Mouse (Mus musculus): ENCODE measurements around the gene B2m. TPM values are rescaled to one million over a fixed set of nuclear protein-coding genes. Genes with fewer than 3 reads are reported as not detected.

The B2m gene
- polyA plus RNA-seq, 1 experiment from 2014 or later, result 202 TPM

- Histone ChIP-seq H3K9ac (ENCODE audit: low read depth, low read length) (no peak overlapping the region), H3K27me3 (ENCODE audit: control insufficient read depth, insufficient read depth, low read length) (no peaks in the 10 kb centered on the region), H3K9me3 (ENCODE audit: control insufficient read depth, low read length) (no peaks in the 10 kb centered on the region), H3K4me1 (ENCODE audit: control insufficient read depth, insufficient read depth, low read length) (no peaks in the 10 kb centered on the region), H3K27ac (ENCODE audit: low read depth, low read length) (no peak overlapping the region), H3K36me3 (ENCODE audit: control insufficient read depth, insufficient read depth, low read length) (peaks cover 10% of the 10 kb centered on the region; the same call in 1 of the 2 replicates), H3K4me2 (replicated peaks; ENCODE audit: low read depth, low read length) (no peak overlapping the region), H3K4me3 (ENCODE audit: low read length) (no peak overlapping the region)
- WGBS, result 86% methylated on average over 4 of the region's 4 CpGs
- no peak for ATAC-seq (ENCODE audit: low FRiP score, low TSS enrichment)
Observed at GRCm38 (mm10) chr2:122156051-122156700, 8.7 kb downstream of the B2m start.

GRCm38 (mm10) chr2:122157561-122157960, 10.1 kb downstream of the B2m start:
- Histone ChIP-seq H3K9me3 (ENCODE audit: control insufficient read depth, low read length) (no peaks in the 10 kb centered on the region), H3K4me3 (ENCODE audit: low read length) (no peak overlapping the region), H3K27me3 (ENCODE audit: control insufficient read depth, insufficient read depth, low read length) (no peaks in the 10 kb centered on the region), H3K27ac (ENCODE audit: low read depth, low read length) (no peak overlapping the region), H3K36me3 (ENCODE audit: control insufficient read depth, insufficient read depth, low read length) (no peaks in the 10 kb centered on the region; the same call in 1 of the 2 replicates), H3K9ac (ENCODE audit: low read depth, low read length) (no peak overlapping the region), H3K4me2 (replicated peaks; ENCODE audit: low read depth, low read length) (no peak overlapping the region), H3K4me1 (ENCODE audit: control insufficient read depth, insufficient read depth, low read length) (no peaks in the 10 kb centered on the region)
- ATAC-seq (ENCODE audit: low FRiP score, low TSS enrichment), result no peak

GRCm38 (mm10) chr2:122158362-122158802, 10.9 kb downstream of the B2m start:
- Histone ChIP-seq H3K4me2 (replicated peaks; ENCODE audit: low read depth, low read length) (no peak overlapping the region), H3K4me1 (ENCODE audit: control insufficient read depth, insufficient read depth, low read length) (no peaks in the 10 kb centered on the region), H3K27ac (ENCODE audit: low read depth, low read length) (no peak overlapping the region), H3K9me3 (ENCODE audit: control insufficient read depth, low read length) (no peaks in the 10 kb centered on the region), H3K4me3 (ENCODE audit: low read length) (no peak overlapping the region), H3K9ac (ENCODE audit: low read depth, low read length) (no peak overlapping the region), H3K36me3 (ENCODE audit: control insufficient read depth, insufficient read depth, low read length) (no peaks in the 10 kb centered on the region; the same call in 1 of the 2 replicates), H3K27me3 (ENCODE audit: control insufficient read depth, insufficient read depth, low read length) (no peaks in the 10 kb centered on the region)
- WGBS, result 74% methylated on average over 6 of the region's 6 CpGs
- no peak for ATAC-seq (ENCODE audit: low FRiP score, low TSS enrichment)

- Histone ChIP-seq H3K9me3 (ENCODE audit: control insufficient read depth, low read length) (no peaks in the 10 kb centered on the region), H3K9ac (ENCODE audit: low read depth, low read length) (no peak overlapping the region), H3K4me1 (ENCODE audit: control insufficient read depth, insufficient read depth, low read length) (no peaks in the 10 kb centered on the region), H3K36me3 (ENCODE audit: control insufficient read depth, insufficient read depth, low read length) (no peaks in the 10 kb centered on the region), H3K27ac (ENCODE audit: low read depth, low read length) (no peak overlapping the region), H3K4me3 (ENCODE audit: low read length) (no peak overlapping the region), H3K4me2 (replicated peaks; ENCODE audit: low read depth, low read length) (no peak overlapping the region), H3K27me3 (ENCODE audit: control insufficient read depth, insufficient read depth, low read length) (no peaks in the 10 kb centered on the region)
- no peak for ATAC-seq (ENCODE audit: low FRiP score, low TSS enrichment)
- WGBS, result 72% methylated on average over 6 of the region's 6 CpGs
Observed at GRCm38 (mm10) chr2:122159667-122160066, 12.2 kb downstream of the B2m start.

GRCm38 (mm10) chr2:122160680-122161079, 13.2 kb downstream of the B2m start, which contains the start of gene Trim69:
TSS of gene Trim69 (plus strand) at chr2:122160700.
- H3K9me3 ChIP-seq (ENCODE audit: control insufficient read depth, low read length), result no peaks in the 10 kb centered on the region
- no peaks in the 10 kb centered on the region for H3K27me3 ChIP-seq (ENCODE audit: control insufficient read depth, insufficient read depth, low read length)
- no peak within 1 kb of the TSS for H3K9ac ChIP-seq (ENCODE audit: low read depth, low read length)
- ATAC-seq (ENCODE audit: low FRiP score, low TSS enrichment), result 0 out of 2 replicates have a peak, but pooled peaks have one; percentile 53
- WGBS, result 56% methylated on average over 2 of the region's 2 CpGs
- no peaks in the 10 kb centered on the region for H3K36me3 ChIP-seq (ENCODE audit: control insufficient read depth, insufficient read depth, low read length)
- no peaks in the 10 kb centered on the region for H3K4me1 ChIP-seq (ENCODE audit: control insufficient read depth, insufficient read depth, low read length)
- H3K4me2 ChIP-seq (replicated peaks; ENCODE audit: low read depth, low read length), result no peak within 1 kb of the TSS
- no peak within 1 kb of the TSS for H3K27ac ChIP-seq (ENCODE audit: low read depth, low read length)
- no peak within 1 kb of the TSS for H3K4me3 ChIP-seq (ENCODE audit: low read length)

GRCm38 (mm10) chr2:122161542-122161941, 14.1 kb downstream of the B2m start:
- no peaks in the 10 kb centered on the region for H3K27me3 ChIP-seq (ENCODE audit: control insufficient read depth, insufficient read depth, low read length)
- H3K4me1 ChIP-seq (ENCODE audit: control insufficient read depth, insufficient read depth, low read length), result no peaks in the 10 kb centered on the region
- ATAC-seq (ENCODE audit: low FRiP score, low TSS enrichment), result peak; percentile 64; the same call in 1 of the 2 replicates
- WGBS, result 38% methylated on average over 4 of the region's 4 CpGs
- H3K36me3 ChIP-seq (ENCODE audit: control insufficient read depth, insufficient read depth, low read length), result no peaks in the 10 kb centered on the region
- H3K9ac ChIP-seq (ENCODE audit: low read depth, low read length), result no peak overlapping the region
- H3K4me3 ChIP-seq (ENCODE audit: low read length), result no peak overlapping the region
- no peak overlapping the region for H3K4me2 ChIP-seq (replicated peaks; ENCODE audit: low read depth, low read length)
- no peak overlapping the region for H3K27ac ChIP-seq (ENCODE audit: low read depth, low read length)
- H3K9me3 ChIP-seq (ENCODE audit: control insufficient read depth, low read length), result no peaks in the 10 kb centered on the region

- H3K9me3 ChIP-seq (ENCODE audit: control insufficient read depth, low read length), result no peaks in the 10 kb centered on the region
- no peaks in the 10 kb centered on the region for H3K27me3 ChIP-seq (ENCODE audit: control insufficient read depth, insufficient read depth, low read length)
- no peak overlapping the region for H3K4me2 ChIP-seq (replicated peaks; ENCODE audit: low read depth, low read length)
- H3K4me1 ChIP-seq (ENCODE audit: control insufficient read depth, insufficient read depth, low read length), result no peaks in the 10 kb centered on the region
- no peak overlapping the region for H3K4me3 ChIP-seq (ENCODE audit: low read length)
- H3K9ac ChIP-seq (ENCODE audit: low read depth, low read length), result no peak overlapping the region
- no peaks in the 10 kb centered on the region for H3K36me3 ChIP-seq (ENCODE audit: control insufficient read depth, insufficient read depth, low read length)
- no peak overlapping the region for H3K27ac ChIP-seq (ENCODE audit: low read depth, low read length)
- WGBS, result 73% methylated on average over 2 of the region's 2 CpGs
- no peak for ATAC-seq (ENCODE audit: low FRiP score, low TSS enrichment)
Observed at GRCm38 (mm10) chr2:122162529-122162928, 15.0 kb downstream of the B2m start.

GRCm38 (mm10) chr2:122163430-122164195, 16.1 kb downstream of the B2m start:
- Histone ChIP-seq H3K4me2 (replicated peaks; ENCODE audit: low read depth, low read length) (no peak overlapping the region), H3K4me1 (ENCODE audit: control insufficient read depth, insufficient read depth, low read length) (no peaks in the 10 kb centered on the region), H3K9ac (ENCODE audit: low read depth, low read length) (no peak overlapping the region), H3K27ac (ENCODE audit: low read depth, low read length) (no peak overlapping the region), H3K9me3 (ENCODE audit: control insufficient read depth, low read length) (no peaks in the 10 kb centered on the region), H3K36me3 (ENCODE audit: control insufficient read depth, insufficient read depth, low read length) (no peaks in the 10 kb centered on the region), H3K4me3 (ENCODE audit: low read length) (no peak overlapping the region), H3K27me3 (ENCODE audit: control insufficient read depth, insufficient read depth, low read length) (no peaks in the 10 kb centered on the region)
- ATAC-seq (ENCODE audit: low FRiP score, low TSS enrichment), result no peak
- 57% methylated on average over 13 of the region's 13 CpGs for WGBS

GRCm38 (mm10) chr2:122164293-122164692, 16.8 kb downstream of the B2m start:
- Histone ChIP-seq H3K36me3 (ENCODE audit: control insufficient read depth, insufficient read depth, low read length) (no peaks in the 10 kb centered on the region), H3K9me3 (ENCODE audit: control insufficient read depth, low read length) (no peaks in the 10 kb centered on the region), H3K27me3 (ENCODE audit: control insufficient read depth, insufficient read depth, low read length) (no peaks in the 10 kb centered on the region), H3K4me3 (ENCODE audit: low read length) (no peak overlapping the region), H3K4me2 (replicated peaks; ENCODE audit: low read depth, low read length) (no peak overlapping the region), H3K27ac (ENCODE audit: low read depth, low read length) (no peak overlapping the region), H3K9ac (ENCODE audit: low read depth, low read length) (no peak overlapping the region), H3K4me1 (ENCODE audit: control insufficient read depth, insufficient read depth, low read length) (no peaks in the 10 kb centered on the region)
- no peak for ATAC-seq (ENCODE audit: low FRiP score, low TSS enrichment)
- 84% methylated on average over 11 of the region's 11 CpGs for WGBS
